In genomic region chr15:88851076-88851475, GRCm38 (mm10) we compare ENCODE assay signal across 8 mouse cellular contexts. TPM values are rescaled to one million over a fixed set of nuclear protein-coding genes. Genes with fewer than 3 reads are reported as not detected.
DNase-seq lines count a peak whose midpoint lies in the region; ATAC-seq and TF ChIP-seq lines count a peak whose summit lies in the region.

No protein-coding gene starts in this region.

- WGBS in lung, embryonic 14.5 days: 27% methylated on average over 3 of the region's 3 CpGs
- 30% methylated on average over 3 of the region's 3 CpGs for whole genome bisulfite sequencing in stomach, embryonic 14.5 days

- H3K9me3 ChIP-seq in lung, embryonic 14.5 days (ENCODE audit: low read depth, low read length): no peaks in the 10 kb centered on the region
- no peaks in the 10 kb centered on the region for H3K9me3 ChIP-seq in stomach, embryonic 14.5 days (ENCODE audit: control insufficient read depth, low read depth, low read length)

- TF ChIP-seq CTCF in gastrocnemius, adult 2 months (IDR thresholded peaks at IDR 0.05): no peak
- no peak for TF ChIP-seq CTCF in lung, embryonic 14.5 days (IDR thresholded peaks at IDR 0.05; ENCODE audit: low read depth)

- peak overlapping the region; percentile 7; the same call in 1 of the 2 replicates for H3K4me3 ChIP-seq in gastrocnemius, adult 2 months
- no peak overlapping the region for H3K4me3 ChIP-seq in lung, embryonic 14.5 days (ENCODE audit: low read depth, low read length)
- no peak overlapping the region for H3K4me3 ChIP-seq in stomach, embryonic 14.5 days (ENCODE audit: low read depth, low read length)

- peak; percentile 20; the same call in 1 of the 2 replicates for ATAC-seq in lung, embryonic 14.5 days (ENCODE audit: insufficient read depth)
- ATAC-seq in stomach, embryonic 14.5 days (ENCODE audit: insufficient number of reproducible peaks, insufficient read depth, low FRiP score, low read depth): no peak

- H3K36me3 ChIP-seq in lung, embryonic 14.5 days (ENCODE audit: insufficient read depth): no peaks in the 10 kb centered on the region
- H3K36me3 ChIP-seq in stomach, embryonic 14.5 days (ENCODE audit: control insufficient read depth, insufficient read depth, low read length): no peaks in the 10 kb centered on the region

- no peaks in the 10 kb centered on the region for H3K27me3 ChIP-seq in lung, embryonic 14.5 days (ENCODE audit: insufficient read depth, low read length)
- H3K27me3 ChIP-seq in stomach, embryonic 14.5 days (ENCODE audit: control insufficient read depth, insufficient read depth, low read length): no peaks in the 10 kb centered on the region

- H3K27ac ChIP-seq in gastrocnemius, adult 2 months: peak overlapping the region; percentile 90
- H3K27ac ChIP-seq in lung, embryonic 14.5 days (ENCODE audit: low read depth): peak overlapping the region; percentile 84
- H3K27ac ChIP-seq in stomach, embryonic 14.5 days (ENCODE audit: low read length): peak overlapping the region; percentile 70

- intact Hi-C loops in gastrocnemius, adult 2 months (cut with DNase I): no loop called here
- intact Hi-C loops in gastrocnemius, postnatal 14 days (cut with DNase I; ENCODE audit: low total_unique reads): no loop called here

- H3K4me1 ChIP-seq in lung, embryonic 14.5 days (ENCODE audit: insufficient read depth): peaks cover 23% of the 10 kb centered on the region
- H3K4me1 ChIP-seq in stomach, embryonic 14.5 days (ENCODE audit: control insufficient read depth, insufficient read depth, low read length): peaks cover 34% of the 10 kb centered on the region; the same call in 1 of the 2 replicates

- no peak for DNase-seq in gastrocnemius, adult 2 months
- no peak for DNase-seq in gastrocnemius, postnatal 14 days
- DNase-seq in lung, embryonic 14.5 days: no peak
- DNase-seq in lung, postnatal 25 days (ENCODE audit: low spot score): no peak
- DNase-seq in kidney, adult 9 months: peak; percentile 85
- DNase-seq in urinary bladder, postnatal 4 days (ENCODE audit: low spot score in 2 of 2): no peak
- no peak for DNase-seq in thymus, adult 18-20 months

- peak overlapping the region; percentile 7; the same call in 1 of the 2 replicates for H3K4me2 ChIP-seq in lung, embryonic 14.5 days
- H3K4me2 ChIP-seq in stomach, embryonic 14.5 days (replicated peaks; ENCODE audit: low read depth, low read length): no peak overlapping the region

- no peak overlapping the region for H3K9ac ChIP-seq in lung, embryonic 14.5 days
- H3K9ac ChIP-seq in stomach, embryonic 14.5 days (replicated peaks; ENCODE audit: low read depth, low read length): no peak overlapping the region

RNA-seq across cellular contexts. Expression of gene Pim3, which starts 10.9 kb away (rescaled TPM):
- 10 to 100 TPM; 34.4 to 46.6 TPM for total RNA-seq in gastrocnemius, adult 2 months (2021)
- total RNA-seq in gastrocnemius, postnatal 14 days (2021): 10 to 100 TPM; 13.4 to 26.0 TPM
- polyA plus RNA-seq in lung, embryonic 14.5 days (2014; fragmentation: Nextera tagmentation; extraction: Ambion mirVana): 48.6 TPM in 2 replicates
- polyA plus RNA-seq in stomach, embryonic 14.5 days (2014; fragmentation: Nextera tagmentation; extraction: Ambion mirVana): 35.9 and 38.4 TPM in 2 replicates

RNA-seq across cellular contexts. Expression of gene Creld2, which starts 31.6 kb away (rescaled TPM):
- total RNA-seq in gastrocnemius, adult 2 months (2021): 10 to 100 TPM in 1 of 2 experiments, 1 to 10 TPM in 1; 8.1 to 11.6 TPM
- 10 to 100 TPM in 1 of 2 experiments, 1 to 10 TPM in 1; 8.9 to 11.4 TPM for total RNA-seq in gastrocnemius, postnatal 14 days (2021)
- 93.8 and 97.9 TPM in 2 replicates for polyA plus RNA-seq in lung, embryonic 14.5 days (2014; fragmentation: Nextera tagmentation; extraction: Ambion mirVana)
- polyA plus RNA-seq in stomach, embryonic 14.5 days (2014; fragmentation: Nextera tagmentation; extraction: Ambion mirVana): 59.6 and 72.9 TPM in 2 replicates

RNA-seq across cellular contexts. Expression of gene Alg12, which starts 32.0 kb away (rescaled TPM):
- 1 to 10 TPM; 3.9 to 6.6 TPM for total RNA-seq in gastrocnemius, adult 2 months (2021)
- total RNA-seq in gastrocnemius, postnatal 14 days (2021): 1 to 10 TPM; 4.9 to 5.4 TPM
- polyA plus RNA-seq in lung, embryonic 14.5 days (2014; fragmentation: Nextera tagmentation; extraction: Ambion mirVana): 13.3 and 15.0 TPM in 2 replicates
- 10.5 and 12.7 TPM in 2 replicates for polyA plus RNA-seq in stomach, embryonic 14.5 days (2014; fragmentation: Nextera tagmentation; extraction: Ambion mirVana)
